Mouse (Mus musculus) midbrain, postnatal 0 days (tissue): Measurements from ENCODE around the gene Ffar3. TPM values are rescaled to one million over a fixed set of nuclear protein-coding genes. Genes with fewer than 3 reads are reported as not detected.

Experiments
- ATAC-seq: fragments of 200-750 bp; cut with Nextera tagmentation; 2 replicates; pipeline ENCODE4 v1.8.0; 2017; ENCODE audit warnings: moderate number of reproducible peaks, mild to moderate bottlenecking, moderate TSS enrichment, moderate library complexity; ENCODE audit not compliant: low FRiP score
- DNase-seq: peaks from one replicate; pipeline ENCODE4 v3.0.0-alpha.2; 2015; ENCODE audit warnings: low spot score
- H3K27ac ChIP-seq: fragments of 300-500 bp; sonication (generic); 2 replicates; pipeline ENCODE4 v1.5.1; 2014; ENCODE audit warnings: low read depth, mild to moderate bottlenecking, low read length, mixed read lengths
- H3K27me3 ChIP-seq: fragments of 300-500 bp; sonication (generic); 2 replicates; pipeline ENCODE4 v1.6.1; 2014; ENCODE audit warnings: low read length, control low read depth, mixed read lengths; ENCODE audit not compliant: insufficient read depth
- H3K36me3 ChIP-seq: fragments of 300-500 bp; sonication (generic); 2 replicates; pipeline ENCODE4 v1.6.1; 2014; ENCODE audit warnings: low read length, control low read depth, mixed read lengths; ENCODE audit not compliant: insufficient read depth
- H3K4me1 ChIP-seq: fragments of 300-500 bp; sonication (generic); 2 replicates; pipeline ENCODE4 v1.6.1; 2014; ENCODE audit warnings: mild to moderate bottlenecking, control low read depth, antibody characterized with exemption, low read length, mixed read lengths; ENCODE audit not compliant: insufficient read depth
- H3K4me2 ChIP-seq: fragments of 300-500 bp; sonication (generic); 2 replicates; pipeline ENCODE4 v1.6.1; 2014; ENCODE audit warnings: low read depth, mild to moderate bottlenecking, low read length, mixed read lengths; ENCODE audit not compliant: poor library complexity, severe bottlenecking
- H3K4me3 ChIP-seq: fragments of 300-500 bp; sonication (generic); 2 replicates; pipeline ENCODE4 v1.5.1; 2014; ENCODE audit warnings: low read depth, mild to moderate bottlenecking, low read length, moderate library complexity
- H3K9ac ChIP-seq: fragments of 300-500 bp; sonication (generic); replicated peaks from 2 replicates; pipeline ENCODE4 v1.6.1; 2014; ENCODE audit warnings: mild to moderate bottlenecking, low read length, moderate library complexity, mixed read lengths; ENCODE audit not compliant: poor library complexity, severe bottlenecking
- H3K9me3 ChIP-seq: fragments of 300-500 bp; sonication (generic); 2 replicates; pipeline ENCODE4 v1.6.1; 2016; ENCODE audit warnings: low read length, control low read depth
- CTCF ChIP-seq: IDR thresholded peaks from 2 replicates; pipeline ENCODE4 v1.5.1; 2016; ENCODE audit warnings: antibody characterized with exemption, mild to moderate bottlenecking
- WGBS: fragments of 180-500 bp; shearing (Covaris S2); extraction: QIAGEN DNeasy Blood & Tissue Kit; methylation state at CpG from one replicate; pipeline ENCODE4 v1.1.7; 2014; 5-methylcytosine and 5-hydroxymethylcytosine counted together
- polyA plus RNA-seq: library from polyadenylated mRNA; unstranded; fragments of >200 nt; fragmentation: Nextera tagmentation; extraction: Ambion mirVana; gene quantifications from 2 replicates; pipeline ENCODE4 v1.2.1, GENCODE M21; 2015
- total RNA-seq: library from RNA; depleted of rRNA; stranded (reverse); fragments of >200 nt; gene quantifications from 2 replicates; pipeline ENCODE4 v1.2.3, GENCODE M21; 2014

The Ffar3 gene
- total and polyA plus RNA-seq, 2 experiments from 2014 or later, result not detected

DNA sequence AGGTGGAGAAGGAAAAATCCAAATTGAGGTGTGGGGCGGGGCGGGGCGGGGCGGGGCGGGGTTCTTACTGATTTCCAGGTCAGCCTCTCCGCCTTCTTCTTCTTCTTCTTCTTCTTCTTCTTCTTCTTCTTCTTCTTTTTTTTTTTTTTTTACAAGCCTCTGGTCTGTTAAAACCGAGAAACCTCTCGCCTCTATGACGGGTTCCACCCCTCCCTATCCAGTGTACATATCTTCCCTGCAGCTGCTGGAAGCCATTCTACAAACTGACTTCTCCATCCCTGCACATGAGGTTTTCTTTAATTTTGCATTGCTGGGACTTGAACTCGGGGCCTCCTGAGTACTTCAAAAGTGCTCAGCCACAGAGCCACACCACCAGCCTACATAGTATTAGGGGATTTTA lies 29.3 kb downstream of the Ffar3 start:
- H3K36me3 ChIP-seq, result no peaks in the 10 kb centered on the region
- no peaks in the 10 kb centered on the region for H3K27me3 ChIP-seq
- 90% methylated on average over 10 of the region's 10 CpGs for WGBS
- DNase-seq, result no peak
- H3K9ac ChIP-seq, result no peak overlapping the region
- TF ChIP-seq CTCF, result no peak
- no peaks in the 10 kb centered on the region for H3K4me1 ChIP-seq
- H3K4me2 ChIP-seq, result no peak overlapping the region
- no peak for ATAC-seq
- no peak overlapping the region for H3K27ac ChIP-seq
- H3K4me3 ChIP-seq, result no peak overlapping the region
- no peaks in the 10 kb centered on the region for H3K9me3 ChIP-seq

DNA sequence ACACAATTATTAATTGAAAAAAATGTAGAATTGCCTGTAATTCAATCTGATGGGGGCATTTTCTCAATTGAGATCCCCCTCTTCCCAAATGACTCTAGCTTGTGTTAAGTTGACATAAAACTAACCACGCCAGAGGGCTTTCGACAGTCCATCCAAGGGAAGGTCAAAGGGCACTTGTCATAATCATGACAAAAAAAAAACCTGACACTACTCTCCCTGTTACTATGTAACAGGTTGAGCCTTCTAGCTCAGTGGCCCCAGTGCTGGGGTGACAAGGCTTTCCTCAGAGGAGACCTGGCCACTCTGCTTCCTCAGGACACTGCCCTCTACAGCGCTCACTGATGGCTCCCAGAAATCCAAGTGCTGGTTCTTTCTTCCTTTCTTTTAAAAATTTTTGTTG lies 31.7 kb downstream of the Ffar3 start:
- no peak for DNase-seq
- H3K4me3 ChIP-seq, result no peak overlapping the region
- H3K4me2 ChIP-seq, result no peak overlapping the region
- no peak for TF ChIP-seq CTCF
- no peaks in the 10 kb centered on the region for H3K9me3 ChIP-seq
- H3K27me3 ChIP-seq, result no peaks in the 10 kb centered on the region
- no peak overlapping the region for H3K27ac ChIP-seq
- H3K4me1 ChIP-seq, result no peaks in the 10 kb centered on the region
- no peak for ATAC-seq
- 95% methylated on average over 3 of the region's 3 CpGs for WGBS
- H3K9ac ChIP-seq, result no peak overlapping the region
- no peaks in the 10 kb centered on the region for H3K36me3 ChIP-seq

DNA sequence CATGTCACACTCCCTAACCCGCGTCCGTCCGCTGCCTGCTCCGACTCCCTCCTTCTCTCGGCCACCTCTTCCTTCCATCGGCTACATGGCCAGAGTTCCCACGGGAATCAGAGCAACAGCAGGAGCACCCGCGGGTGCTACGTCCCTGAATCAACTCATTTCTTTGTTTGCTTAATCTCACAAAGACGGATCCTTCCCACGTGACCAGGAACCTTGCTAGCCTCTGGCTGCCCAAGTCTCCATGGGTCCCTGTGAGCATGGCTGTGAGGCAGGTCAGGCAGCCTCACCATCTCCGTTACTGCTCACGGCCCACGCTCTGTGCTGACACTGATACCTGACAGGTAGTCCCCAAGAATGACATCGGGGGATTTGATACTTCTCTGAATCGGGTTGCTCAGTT lies 32.3 kb downstream of the Ffar3 start, which contains the start of gene Ffar2:
Ffar2 (minus strand) TSS at position 101 of the 400 bp plus-strand sequence.
- Histone ChIP-seq H3K4me3 (no peak within 1 kb of the TSS), H3K4me1 (no peaks in the 10 kb centered on the region), H3K27me3 (no peaks in the 10 kb centered on the region), H3K27ac (no peak within 1 kb of the TSS), H3K4me2 (no peak within 1 kb of the TSS), H3K36me3 (no peaks in the 10 kb centered on the region), H3K9me3 (no peaks in the 10 kb centered on the region), H3K9ac (no peak within 1 kb of the TSS)
- ATAC-seq (no peak), DNase-seq (no peak)
- WGBS, result 88% methylated on average over 18 of the region's 18 CpGs
- TF ChIP-seq CTCF, result no peak

DNA sequence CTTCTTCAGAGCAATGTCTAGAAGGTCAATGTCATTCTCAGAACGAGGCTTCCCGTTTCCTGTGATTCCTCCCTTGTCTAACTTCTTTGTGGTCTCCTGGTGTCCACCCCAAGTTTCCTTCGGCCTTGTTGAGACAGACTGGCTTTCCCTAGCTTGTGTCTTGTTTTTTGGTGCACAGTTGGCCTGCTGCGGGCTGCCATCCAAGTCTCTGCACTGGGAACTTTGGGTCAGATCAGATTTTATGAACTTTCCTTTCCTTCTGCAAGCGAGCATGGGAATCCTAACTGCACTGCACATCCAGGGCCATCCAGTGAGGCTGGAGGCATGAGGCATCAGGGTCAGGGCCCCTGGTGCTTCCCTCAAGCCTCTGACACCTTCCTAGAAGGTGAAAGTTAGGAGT lies 34.4 kb downstream of the Ffar3 start:
- Histone ChIP-seq H3K9me3 (no peaks in the 10 kb centered on the region), H3K27ac (no peak overlapping the region), H3K4me2 (no peak overlapping the region), H3K27me3 (no peaks in the 10 kb centered on the region), H3K4me1 (no peaks in the 10 kb centered on the region), H3K36me3 (no peaks in the 10 kb centered on the region), H3K9ac (no peak overlapping the region), H3K4me3 (no peak overlapping the region)
- TF ChIP-seq CTCF, result no peak
- DNase-seq (no peak), ATAC-seq (no peak)
- WGBS, result 80% methylated on average over 5 of the region's 5 CpGs

DNA sequence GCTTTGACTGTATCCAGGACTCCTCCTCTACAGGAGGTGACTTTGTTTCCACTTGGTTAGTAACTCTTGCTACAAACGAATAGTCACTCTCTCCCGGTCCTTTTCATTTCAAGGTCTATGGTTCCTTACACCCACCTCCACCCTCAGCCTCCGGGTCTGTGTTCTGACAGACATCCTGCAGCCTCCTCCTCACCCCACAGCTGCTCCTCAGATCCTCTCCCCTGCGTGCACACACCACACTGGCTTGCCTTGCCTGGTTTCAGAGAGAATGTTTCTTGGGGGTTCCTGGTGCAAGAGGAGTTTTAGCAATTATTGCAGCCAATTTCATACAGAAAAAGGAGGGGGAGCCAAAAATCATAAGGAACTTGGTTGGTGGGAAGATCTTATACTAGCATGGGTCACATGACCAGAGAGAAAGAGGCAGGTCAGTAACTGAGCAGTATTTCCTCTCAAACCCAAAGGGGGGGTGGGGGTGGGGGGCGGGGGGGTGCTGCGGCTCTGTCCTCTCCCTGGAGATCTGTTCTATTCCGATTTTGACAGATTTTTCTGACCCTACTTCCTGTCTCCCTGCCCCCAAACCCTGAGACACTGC lies 35.0 kb downstream of the Ffar3 start:
- Histone ChIP-seq H3K9ac (no peak overlapping the region), H3K27me3 (no peaks in the 10 kb centered on the region), H3K27ac (no peak overlapping the region), H3K36me3 (no peaks in the 10 kb centered on the region), H3K4me2 (no peak overlapping the region), H3K9me3 (no peaks in the 10 kb centered on the region), H3K4me3 (no peak overlapping the region), H3K4me1 (no peaks in the 10 kb centered on the region)
- ATAC-seq (no peak), DNase-seq (no peak)
- TF ChIP-seq CTCF, result no peak
- 76% methylated on average over 5 of the region's 7 CpGs for WGBS

DNA sequence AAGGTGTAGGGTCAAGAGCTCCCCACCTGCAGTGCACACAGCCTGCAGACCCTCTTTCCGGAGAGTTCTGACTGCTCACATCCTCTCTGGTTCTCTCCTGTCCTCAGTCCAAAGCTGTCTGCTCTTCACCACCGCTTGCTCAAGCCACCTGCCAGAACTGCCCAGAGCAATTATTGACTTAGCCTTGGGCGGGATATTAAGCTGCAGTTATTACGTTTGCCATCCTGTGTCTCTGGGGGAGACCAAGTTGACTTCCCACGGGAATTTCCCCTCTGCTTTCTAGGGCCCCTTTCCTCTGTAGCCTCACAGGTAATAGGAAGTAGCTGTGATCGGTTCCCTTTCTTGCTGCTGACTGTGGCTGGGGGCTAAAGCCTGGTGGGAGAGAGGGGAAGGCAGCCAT lies 35.8 kb downstream of the Ffar3 start:
- no peak for ATAC-seq
- WGBS, result 69% methylated on average over 6 of the region's 6 CpGs
- TF ChIP-seq CTCF, result no peak
- DNase-seq, result no peak
- H3K27ac ChIP-seq, result no peak overlapping the region
- H3K36me3 ChIP-seq, result no peaks in the 10 kb centered on the region
- H3K4me2 ChIP-seq, result no peak overlapping the region
- H3K9me3 ChIP-seq, result no peaks in the 10 kb centered on the region
- H3K27me3 ChIP-seq, result no peaks in the 10 kb centered on the region
- no peaks in the 10 kb centered on the region for H3K4me1 ChIP-seq
- no peak overlapping the region for H3K4me3 ChIP-seq
- H3K9ac ChIP-seq, result no peak overlapping the region
